Mouse (Mus musculus) mouse trophoblast stem cell (cell line): ENCODE data around the gene Hivep3.

Experiments
- in situ Hi-C, 2 experiments: fragments of 300-500 bp; cut with MseI, MboI; formaldehyde crosslinking; loops; 2 replicates in 1 of 2; 3 replicates in 1 of 2; pipeline ENCODE4 v1.15.1; 2025

Gene Hivep3

DNA sequence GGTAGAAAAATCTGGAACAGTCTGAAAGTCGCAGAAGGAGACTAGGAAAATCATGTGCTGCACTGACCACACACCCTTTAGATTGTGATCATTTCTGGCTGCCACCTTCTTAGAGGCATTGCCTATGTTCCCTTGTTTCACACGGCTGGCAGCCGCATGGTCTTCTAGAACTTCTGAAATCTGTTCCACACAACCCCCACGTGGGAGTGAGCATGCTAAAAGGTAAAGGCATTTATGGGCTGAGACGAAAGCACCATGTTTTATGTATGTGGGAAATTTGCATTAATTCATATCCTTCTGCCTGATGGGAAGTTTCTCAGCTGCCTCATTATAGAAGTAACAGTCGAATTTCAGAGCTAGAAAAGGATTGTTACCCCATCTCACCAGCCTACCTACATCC is 140.4 kb downstream of the Hivep3 start:
- in situ Hi-C loops, result no loop called here

DNA sequence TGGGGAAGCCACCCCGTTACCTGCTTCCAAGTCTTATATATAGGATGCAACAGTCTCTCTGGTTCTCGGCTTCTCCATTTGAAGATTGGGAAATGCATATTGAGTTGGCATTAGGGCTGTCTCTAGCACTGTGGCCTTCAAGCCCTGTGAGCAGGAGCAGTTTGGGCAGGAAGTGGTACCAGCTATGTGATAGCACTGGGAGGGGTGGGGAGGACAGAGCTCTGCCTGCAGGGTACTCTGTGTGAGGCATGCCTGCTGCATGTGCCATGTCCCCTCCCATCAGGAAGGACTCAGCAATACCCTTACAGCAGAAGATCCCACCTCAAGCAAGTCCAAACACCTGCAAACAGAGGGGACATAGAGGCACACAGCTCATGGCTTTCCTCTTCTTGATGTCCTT is 142.0 kb downstream of the Hivep3 start:
- in situ Hi-C loops, result no loop called here

DNA sequence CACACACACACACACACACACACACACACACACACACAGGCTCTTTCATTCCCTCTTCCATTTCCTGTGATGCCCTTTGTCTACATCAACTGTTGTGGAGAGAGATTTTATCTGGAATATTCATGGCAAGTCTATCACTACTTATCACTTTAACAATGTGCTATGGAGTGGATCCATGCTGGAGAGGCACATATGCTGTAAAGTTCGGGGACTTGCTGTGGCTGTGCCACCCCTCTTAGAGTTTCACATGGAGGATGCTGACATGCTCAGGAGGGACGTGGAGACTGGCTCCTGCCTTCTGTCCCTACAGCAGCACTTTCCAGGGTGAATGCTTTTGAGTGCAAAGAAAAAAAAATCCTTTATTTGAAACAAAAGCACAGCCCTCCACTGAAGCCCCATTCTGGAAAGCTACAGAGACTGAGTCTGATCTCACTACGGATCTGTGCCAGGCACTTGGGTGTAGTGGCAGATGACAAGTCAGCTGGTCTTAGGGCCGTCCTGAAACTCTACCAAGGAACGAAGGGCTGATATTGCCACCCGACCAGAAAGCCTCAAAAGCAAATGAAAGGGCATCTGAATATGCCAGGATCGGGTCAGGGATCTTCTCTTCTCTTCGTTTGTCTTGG is 143.1 kb downstream of the Hivep3 start:
- in situ Hi-C loops, result no loop called here

DNA sequence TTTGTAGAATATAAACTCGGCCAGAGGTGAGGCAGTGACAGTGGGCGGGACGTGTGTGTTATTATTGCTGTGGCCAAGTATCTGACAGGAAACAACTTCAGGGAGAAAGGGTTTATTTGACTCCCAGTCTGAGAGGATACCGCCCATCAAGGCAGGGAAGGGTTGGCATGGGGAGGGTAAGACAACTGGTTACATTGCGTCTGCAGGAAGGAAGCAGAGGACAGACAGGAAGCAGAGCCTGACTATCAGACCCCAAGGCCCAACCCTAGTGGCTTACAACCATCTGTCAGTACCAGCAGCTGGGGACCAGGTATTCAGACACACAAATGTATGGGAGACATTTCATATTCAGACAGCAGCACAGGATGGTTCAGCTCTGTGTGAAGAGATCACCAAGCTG is 144.6 kb downstream of the Hivep3 start:
- in situ Hi-C loops, result no loop called here

DNA sequence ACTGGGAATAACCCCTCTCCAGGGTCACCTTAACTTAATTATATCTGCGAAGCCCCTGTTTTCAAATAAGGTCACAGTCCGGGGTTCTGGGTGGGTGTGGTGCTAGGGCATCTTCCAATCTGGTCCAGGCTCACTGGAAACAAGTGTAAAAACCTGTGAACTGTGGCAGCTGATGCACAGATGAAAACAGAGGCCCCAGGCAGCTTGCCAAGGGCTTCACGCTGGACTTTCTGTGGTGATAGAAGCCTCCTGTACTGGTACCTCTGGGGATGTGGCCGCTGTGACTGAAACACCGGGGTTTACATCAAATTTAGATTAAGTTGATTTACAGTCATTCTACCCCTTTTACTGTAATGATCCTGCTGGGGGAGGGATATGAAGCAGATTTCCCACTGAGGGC is 146.1 kb downstream of the Hivep3 start:
- in situ Hi-C loops, result no loop called here

DNA sequence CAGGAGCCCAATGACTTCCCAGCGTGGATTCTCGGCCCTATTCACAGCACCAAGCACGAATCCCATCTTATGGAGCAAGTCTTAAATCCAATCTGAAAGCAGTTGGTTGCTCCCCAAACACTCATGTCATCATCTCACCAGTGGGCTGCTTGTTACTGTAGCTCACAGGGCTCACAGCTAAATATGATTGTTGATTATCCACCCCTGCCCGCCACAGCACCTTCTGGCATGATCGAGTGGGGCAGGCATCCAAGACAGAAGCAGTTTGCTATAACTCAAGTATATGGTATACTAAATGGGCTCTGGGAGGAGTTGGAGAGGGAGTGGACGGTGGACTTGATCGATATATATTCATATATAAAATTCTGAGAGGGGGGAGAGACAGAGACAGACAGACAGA is 146.7 kb downstream of the Hivep3 start:
- in situ Hi-C loops, result no loop called here

DNA sequence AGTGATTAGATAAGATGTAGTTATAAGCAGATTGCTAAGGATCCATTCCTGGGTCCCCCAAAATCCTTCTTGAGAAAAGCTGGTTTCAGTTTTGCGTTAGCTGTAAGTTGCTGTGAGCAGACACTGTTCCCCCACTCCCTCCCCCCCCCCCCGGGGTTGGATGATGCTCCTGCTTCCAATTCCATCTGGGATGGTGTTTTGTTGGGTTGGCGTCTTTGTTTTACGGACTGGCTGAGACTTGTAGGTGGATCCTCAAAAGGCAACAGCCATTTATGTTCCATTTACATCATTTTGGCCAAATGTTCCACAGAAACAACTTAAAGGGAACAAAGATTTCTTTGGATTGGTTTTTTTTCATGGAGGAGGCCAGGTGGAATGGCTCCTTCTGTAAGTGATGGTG is 147.7 kb downstream of the Hivep3 start:
- in situ Hi-C loops, result no loop called here

DNA sequence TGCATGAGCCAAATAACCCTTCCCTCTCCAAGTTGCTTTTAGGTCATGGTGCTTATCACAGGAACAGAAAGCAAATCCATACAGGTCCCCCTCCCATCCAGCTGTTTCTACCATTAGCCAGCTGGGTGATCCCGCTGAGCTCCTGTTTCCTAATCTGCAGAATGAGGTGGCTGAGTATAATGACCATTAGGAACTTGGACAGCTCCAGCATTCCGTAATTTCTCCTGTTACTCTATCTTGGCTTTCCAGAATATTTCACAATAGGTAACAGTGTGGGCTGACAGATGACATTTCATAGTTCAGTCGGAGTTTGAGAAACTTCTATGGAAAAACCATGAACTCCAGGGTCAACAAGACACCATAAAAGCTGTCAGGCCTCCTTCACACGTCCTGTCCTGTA is 148.8 kb downstream of the Hivep3 start:
- in situ Hi-C loops, result no loop called here

DNA sequence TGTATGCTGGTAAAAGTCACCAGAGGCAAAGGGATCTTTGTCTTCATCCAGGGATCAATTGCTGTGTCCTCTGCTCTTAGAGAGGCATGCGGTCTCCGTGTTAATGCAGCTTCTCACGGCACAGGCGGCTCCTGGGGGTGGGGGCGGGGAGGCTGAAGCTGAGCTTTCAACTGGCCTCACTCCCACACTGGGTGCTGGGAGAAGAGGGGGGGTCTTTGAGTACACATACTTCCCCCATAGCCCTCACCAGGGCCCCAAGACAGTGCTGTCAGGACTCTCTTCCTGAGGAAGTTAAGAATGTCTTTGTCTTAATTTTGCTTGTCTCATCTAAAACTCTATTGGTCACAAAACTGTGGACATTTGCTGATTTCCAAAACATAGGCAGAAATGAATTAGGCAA is 149.2 kb downstream of the Hivep3 start:
- in situ Hi-C loops, result no loop called here

DNA sequence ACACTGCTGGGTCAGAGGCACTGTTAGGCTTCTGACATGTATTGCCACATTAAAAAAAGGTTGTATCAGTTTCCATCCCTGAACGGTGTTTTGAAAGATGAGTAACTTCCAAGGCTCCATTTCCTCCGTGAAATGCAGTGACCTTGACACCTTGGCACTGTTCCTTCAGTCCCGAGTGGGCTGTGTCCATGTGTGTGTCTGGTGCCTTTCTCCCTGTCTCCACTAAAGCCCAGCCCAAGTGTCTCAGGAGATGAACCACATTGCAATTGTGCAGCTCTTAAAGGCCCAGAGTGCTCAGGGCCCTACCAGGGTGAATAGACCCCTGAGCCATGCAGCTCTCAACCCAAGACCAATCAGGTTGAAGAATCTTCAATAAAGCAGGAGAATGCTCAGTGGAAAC is 153.0 kb downstream of the Hivep3 start:
- in situ Hi-C loops, result no loop called here

DNA sequence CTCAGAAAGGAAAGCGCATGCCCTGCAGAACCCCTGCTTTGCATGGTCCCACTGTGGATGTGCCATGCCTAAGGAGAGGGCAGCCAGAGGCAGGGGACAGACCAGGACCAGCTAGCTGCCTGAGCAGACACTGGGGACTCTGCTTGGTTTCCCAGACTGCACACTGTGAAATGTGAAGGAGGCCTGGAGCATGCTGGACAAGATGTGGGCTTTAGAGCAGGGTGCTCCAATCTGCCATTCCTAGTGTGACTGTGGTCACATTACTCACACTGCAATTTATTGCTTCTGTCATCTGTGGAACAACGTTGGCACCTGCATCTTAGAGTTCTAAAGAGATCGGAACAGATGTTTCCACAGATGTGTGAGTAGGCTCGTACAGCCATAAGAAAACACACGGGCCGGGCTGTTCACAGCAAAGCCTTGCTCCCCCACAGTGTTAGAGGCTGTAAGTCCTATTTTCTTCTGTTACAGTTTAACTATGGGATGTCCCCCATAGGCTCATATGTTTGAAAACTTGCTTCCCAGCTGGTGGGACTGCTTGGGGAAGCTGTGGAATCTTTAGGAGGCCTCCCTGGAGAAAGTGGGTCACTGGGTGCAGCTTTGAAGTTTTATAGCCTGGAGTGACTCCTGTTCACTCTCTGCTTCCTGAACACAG is 154.1 kb downstream of the Hivep3 start:
- in situ Hi-C loops, result no loop called here

DNA sequence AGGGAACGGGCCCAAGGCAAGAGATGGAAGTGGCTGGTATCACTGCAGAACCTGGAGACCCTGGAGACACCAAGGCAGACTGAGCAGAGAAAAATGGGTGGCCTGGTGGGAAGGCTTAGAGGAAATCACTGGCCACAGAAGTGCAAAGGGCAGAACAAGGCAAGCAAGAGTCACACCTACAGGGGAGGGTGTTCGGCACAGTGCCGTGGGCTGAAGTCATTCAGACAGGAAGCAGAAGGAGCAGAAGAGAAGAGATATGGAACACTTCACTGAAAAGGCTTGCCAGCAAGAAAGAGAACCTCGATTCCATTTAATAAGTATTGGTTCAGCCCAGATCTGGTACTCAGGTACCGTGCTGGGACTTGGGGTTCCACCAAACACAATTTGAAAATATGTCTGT is 156.2 kb downstream of the Hivep3 start:
- in situ Hi-C loops, result no loop called here

DNA sequence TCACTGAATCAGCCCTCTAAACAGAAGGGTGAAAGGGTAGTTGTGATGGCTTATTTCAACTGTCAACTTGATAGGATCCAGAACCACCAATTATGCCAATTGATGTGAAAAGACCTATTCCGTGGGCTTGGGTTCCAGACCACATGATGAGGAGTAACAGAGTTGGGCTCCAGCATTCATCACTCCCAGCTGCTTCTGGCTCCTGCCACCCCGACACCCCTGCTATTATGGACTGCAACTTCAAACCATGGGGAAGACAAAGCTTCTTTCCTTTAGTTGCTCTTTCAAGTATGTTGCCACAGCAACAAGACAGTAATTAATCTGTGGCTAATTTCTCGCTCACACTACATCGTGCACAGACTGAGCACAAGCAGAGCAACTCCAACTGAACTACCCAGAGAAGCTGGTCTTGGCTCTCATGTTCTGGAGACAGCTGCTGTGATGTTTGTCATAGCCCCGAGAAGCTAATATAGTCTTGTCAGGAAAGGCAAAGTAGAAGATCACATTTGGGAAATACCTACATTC is 159.7 kb downstream of the Hivep3 start:
- in situ Hi-C loops, result no loop called here

DNA sequence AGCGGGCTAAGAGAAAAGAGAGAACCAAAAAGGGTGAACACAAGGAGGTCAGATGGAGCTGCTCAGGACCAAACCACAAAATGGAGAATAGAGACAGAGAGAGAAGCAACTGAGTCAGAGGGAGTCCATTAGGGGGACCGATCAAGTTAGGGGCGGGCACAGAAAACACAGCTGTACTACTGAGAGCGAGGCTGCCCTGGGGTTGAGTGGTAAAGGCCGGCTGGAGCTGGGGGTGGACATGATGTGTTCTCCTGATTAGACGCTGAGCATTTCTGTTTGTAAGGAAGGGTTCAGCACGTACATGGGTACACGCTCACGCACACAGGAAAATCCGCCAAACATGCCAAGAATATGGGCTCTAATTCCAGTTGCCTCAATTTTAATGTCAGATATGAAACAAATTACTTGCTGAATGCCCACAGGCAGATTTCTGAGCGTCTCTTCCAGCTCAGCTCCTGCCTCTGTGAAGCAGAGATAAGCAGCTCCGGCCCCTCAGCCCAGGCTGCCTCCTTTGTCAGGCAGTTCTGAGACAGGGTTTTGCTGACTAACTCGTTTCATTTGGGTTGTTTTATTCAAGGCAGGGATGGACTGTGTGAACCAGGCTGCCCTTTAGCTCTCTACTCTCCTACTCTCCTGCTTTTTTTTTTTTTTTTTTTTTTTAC is 161.3 kb downstream of the Hivep3 start:
- in situ Hi-C loops, result no loop called here

DNA sequence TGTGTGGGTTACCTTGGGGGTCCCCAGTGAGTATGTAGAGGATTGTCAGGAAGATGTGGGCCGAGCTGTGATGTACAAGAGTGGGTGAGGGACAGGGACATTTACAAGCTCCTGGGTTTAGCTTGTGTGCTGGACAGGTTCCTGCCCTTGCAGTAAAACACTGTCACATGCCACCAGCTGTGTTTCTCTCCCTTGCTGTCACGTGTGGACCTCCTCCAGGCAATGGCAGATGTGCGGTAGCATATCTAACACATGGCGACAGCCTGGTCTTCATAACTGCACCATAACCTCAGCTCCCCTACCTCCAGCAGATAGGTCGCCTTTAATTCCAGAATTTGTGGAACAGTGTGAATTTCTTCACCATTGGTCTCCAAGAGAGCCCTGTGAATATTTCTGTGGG is 161.9 kb downstream of the Hivep3 start:
- in situ Hi-C loops, result no loop called here

DNA sequence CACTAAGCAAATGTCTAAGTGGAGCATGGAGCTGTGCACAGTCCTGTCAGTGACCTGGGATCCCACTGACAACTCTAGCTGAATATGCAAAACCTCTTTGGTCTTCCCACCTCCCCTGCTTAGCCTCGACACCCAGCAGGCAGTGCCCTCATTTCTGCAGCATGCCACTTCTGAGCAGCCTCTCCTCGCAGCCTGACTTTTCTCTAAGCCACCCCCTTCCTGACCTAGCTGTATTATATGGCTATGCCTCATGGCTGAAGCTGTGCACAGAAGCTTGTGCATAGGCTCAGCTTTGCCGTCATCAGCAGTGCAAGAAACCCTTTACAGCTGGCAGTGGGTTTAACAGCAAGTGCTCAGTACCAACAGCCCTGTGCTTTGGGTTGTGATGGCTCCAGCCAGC is 163.0 kb downstream of the Hivep3 start:
- in situ Hi-C loops, result no loop called here

DNA sequence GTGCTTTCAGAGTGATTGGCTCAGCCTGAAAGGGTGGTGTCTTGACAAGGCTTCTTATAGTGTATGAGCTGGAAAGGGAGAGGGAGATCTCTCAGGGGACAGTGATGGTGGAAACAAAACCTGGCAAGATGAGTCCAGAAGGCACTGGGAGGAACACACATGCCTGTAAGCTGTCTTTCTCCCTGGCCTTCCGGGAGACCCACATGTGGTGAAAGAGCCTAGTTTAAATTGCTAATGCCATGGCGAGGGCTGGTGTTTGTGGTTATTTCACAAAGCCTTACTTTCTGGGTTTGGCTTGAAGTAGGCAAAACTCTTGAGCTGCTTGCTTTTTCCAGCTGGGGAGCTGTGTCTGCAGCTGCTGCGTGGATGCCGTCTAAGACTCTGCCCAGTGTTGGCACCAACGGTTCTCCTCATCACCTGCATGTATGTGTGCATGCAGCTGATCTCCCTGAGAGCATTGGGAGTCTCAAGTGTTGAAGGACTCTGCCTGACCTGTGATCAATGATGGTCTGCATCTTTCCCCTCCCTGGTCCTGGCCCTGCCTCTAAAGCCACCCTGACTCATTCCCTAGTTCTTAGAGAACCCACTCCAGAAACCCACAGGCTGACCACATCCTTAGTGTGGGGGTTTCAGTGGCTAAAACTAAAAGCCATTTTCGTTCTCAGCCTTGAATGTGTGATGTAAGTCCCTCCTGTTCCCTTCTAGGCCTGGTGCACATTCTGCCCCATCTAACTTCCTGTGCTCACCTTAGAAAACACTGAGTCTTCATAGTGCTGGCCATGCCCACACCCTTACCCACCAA is 163.7 kb downstream of the Hivep3 start:
- in situ Hi-C loops, result no loop called here

DNA sequence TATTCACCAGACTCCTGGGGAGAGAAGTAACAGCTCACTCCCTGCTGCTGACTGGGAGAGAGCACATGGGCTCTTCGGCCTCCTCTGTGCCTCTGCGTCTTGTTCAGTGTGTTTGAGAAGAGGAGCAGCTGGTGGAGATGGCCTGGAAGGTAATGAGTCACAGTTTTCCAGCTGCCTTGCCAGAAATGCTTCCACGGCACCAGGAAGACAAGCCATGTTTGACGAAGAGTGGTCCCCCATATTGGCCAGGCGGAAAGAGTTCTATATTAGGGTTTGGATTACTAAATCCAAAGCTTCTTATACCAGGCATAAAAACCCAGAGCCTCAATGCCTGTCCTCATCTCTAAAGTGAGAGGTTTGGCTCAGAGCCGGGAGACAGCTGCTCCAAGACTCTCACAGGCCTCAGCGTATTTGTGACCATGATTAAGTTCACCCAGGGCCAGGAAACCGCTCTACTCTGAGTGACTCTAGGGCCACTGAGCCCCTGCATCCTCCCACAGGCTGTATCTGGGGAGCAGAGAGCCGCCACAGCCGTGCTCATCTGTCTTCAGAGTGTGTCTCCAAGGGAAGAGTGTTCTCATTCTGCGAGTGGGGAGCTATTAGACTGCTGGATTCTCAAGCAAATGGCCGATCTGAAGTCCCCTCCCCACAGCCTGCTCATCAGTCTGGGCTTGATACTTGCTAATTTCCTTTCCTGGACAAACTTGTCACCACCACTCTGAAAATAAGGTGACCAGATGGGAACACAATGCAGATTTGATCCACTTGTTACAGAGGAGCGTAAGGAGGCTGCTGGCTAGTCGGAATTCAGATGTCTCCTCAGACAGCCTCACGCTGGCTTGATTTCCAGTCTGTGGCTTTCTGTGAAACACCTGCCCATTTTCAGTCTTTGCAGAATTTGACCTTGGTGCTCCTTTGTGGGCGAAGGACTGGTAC is 168.2 kb downstream of the Hivep3 start:
- in situ Hi-C loops, result loop anchor here in 1 of 2 experiments (25.0 kb wide), 1 partner anchor 210 kb away; no protein-coding TSS in a partner anchor

DNA sequence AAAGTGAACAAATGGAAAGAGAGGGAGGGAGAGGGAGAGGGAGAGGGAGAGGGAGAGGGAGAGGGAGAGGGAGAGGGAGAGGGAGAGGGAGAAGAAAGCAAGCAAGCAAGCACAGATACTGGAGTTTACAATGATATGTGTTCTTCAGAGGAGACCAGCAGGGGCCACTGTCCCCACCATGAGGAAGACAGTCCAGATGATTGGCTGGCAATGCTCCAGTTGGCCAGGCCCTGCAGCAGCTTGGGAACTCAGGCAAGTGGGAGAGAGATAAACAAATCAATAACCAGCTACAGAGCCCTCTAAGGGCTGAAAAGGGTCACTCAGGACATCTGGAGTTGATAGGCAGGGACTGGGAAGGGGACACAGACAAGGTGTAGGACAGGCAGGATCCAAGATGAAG is 169.7 kb downstream of the Hivep3 start:
- in situ Hi-C loops, result loop anchor here in 1 of 2 experiments (25.0 kb wide), 1 partner anchor 209 kb away; no protein-coding TSS in a partner anchor

DNA sequence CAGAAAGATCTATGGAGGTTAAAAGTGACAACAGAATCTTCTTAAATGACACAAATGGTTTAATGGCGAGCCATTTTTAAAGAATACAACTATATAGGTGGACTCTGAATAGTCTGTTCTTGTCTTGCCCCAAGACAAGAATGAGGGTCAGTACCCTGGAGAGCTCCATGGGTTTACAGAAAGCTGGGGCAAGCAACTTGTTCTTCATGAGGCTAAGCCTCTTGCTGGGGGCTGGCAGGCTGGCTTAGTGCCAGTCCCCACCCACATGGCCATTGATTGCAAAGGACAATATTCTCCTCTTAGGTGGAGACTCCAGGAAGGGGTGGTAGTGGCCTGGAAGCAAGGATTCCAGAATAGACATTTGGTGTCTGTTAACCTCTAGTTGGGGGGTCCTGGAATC is 170.2 kb downstream of the Hivep3 start:
- in situ Hi-C loops, result loop anchor here in 1 of 2 experiments (25.0 kb wide), 1 partner anchor 208 kb away; no protein-coding TSS in a partner anchor

DNA sequence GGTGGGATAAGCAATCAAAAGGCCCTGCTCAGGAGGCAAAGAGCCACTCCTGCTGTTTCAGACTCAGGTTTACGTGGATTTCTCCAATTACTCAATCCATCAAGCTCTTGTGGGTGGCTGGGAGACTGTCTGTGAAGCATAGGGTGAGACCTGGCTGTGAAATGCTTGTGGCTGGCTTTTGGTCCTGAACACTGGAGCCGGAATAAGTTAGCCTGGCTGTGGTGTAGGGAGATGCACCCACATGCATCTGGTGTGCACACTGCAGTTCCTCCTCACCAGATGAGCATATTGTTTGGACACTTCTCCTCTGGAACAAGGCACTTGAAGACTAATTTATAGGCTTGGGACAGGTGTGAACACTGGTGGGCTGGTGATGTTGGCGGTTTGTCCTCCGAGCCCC is 170.7 kb downstream of the Hivep3 start:
- in situ Hi-C loops, result loop anchor here in 1 of 2 experiments (25.0 kb wide), 1 partner anchor 208 kb away; no protein-coding TSS in a partner anchor
